Mouse (Mus musculus): ENCODE measurements around the gene Espl1. TPM values are rescaled to one million over a fixed set of nuclear protein-coding genes. Genes with fewer than 3 reads are reported as not detected.

Espl1 gene
- polyA plus RNA-seq, 1 experiment from 2014 or later = 7.5 TPM

DNA sequence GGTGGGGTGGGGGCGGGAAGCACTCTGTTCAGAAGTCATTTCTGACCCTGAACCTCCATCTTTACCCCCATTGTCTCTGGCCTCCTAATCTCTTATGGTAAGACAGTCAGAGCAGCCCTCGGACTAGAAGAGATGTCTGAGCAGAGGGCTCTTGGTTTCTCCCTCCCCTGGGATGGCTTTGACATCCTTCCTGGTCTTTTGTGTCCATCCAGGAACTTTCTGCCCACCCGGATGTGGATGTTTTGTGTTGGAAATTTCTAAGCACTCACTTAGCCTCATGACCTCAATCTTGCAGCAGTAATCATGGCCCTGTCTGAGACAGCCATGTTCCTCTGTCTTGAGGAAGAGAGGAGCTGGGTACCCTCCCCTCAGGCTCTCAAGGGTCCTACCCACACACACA, 24.6 kb upstream of the Espl1 start:
- no peak overlapping the region for H3K9ac ChIP-seq (ENCODE audit: low read depth, low read length)
- H3K36me3 ChIP-seq (ENCODE audit: insufficient read depth, low read length) = no peaks in the 10 kb centered on the region
- no peak for TF ChIP-seq CTCF (IDR thresholded peaks at IDR 0.05; ENCODE audit: low read depth)
- no peak for DNase-seq (ENCODE audit: low spot score)
- 0 out of 2 replicates have a peak overlapping the region, but pooled peaks have one; percentile 49 for H3K4me2 ChIP-seq (ENCODE audit: low read length)
- no peak overlapping the region for H3K4me3 ChIP-seq (replicated peaks; ENCODE audit: low read depth, low read length)
- ATAC-seq (replicated peaks; ENCODE audit: low FRiP score, low read depth) = no peak
- no peaks in the 10 kb centered on the region for H3K27me3 ChIP-seq (ENCODE audit: insufficient read depth, low read length)
- peaks cover 13% of the 10 kb centered on the region for H3K4me1 ChIP-seq (replicated peaks; ENCODE audit: insufficient read depth, low read length)
- WGBS = 43% methylated on average over 3 of the region's 3 CpGs
- H3K27ac ChIP-seq = no peak overlapping the region
- H3K9me3 ChIP-seq (replicated peaks; ENCODE audit: low read length) = no peaks in the 10 kb centered on the region

DNA sequence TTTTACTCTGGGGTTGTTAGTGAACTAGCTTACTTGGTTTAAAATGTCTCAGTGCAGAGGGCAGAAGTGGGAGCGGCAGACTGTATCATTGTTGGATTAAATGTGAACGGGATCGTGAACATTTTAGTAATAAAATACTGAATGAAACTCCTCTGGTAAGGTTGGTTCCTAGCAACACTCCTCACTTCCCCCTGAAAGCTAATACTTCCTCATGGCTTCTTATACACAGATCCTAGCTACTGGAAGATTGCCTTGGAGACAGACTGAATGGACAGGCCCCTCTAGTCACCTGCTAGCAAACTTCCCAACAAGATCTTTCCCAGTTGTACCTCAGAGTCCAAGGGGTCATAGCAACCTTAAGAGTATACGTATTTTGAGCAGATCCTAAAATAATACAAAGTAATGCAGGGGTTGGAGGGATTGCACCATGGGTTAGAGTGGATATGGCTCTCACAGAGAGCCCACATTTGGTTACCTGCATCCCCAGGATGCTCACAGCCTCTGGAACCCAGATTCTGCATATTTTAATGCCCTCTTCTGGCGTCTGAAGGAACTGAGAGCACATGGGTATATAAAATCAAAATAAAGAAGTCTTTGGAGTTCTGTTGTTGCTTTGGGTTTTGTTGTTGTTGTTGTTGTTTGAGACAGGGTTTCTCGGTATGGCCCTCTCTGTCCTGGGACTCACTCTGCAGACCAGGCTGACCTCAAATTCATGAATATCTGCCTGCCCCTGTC, 21.9 kb upstream of the Espl1 start:
- H3K4me3 ChIP-seq (replicated peaks; ENCODE audit: low read depth, low read length) = no peak overlapping the region
- H3K9ac ChIP-seq (ENCODE audit: low read depth, low read length) = no peak overlapping the region
- H3K27me3 ChIP-seq (ENCODE audit: insufficient read depth, low read length) = no peaks in the 10 kb centered on the region
- no peaks in the 10 kb centered on the region for H3K36me3 ChIP-seq (ENCODE audit: insufficient read depth, low read length)
- DNase-seq (ENCODE audit: low spot score) (no peak), ATAC-seq (replicated peaks; ENCODE audit: low FRiP score, low read depth) (no peak)
- H3K27ac ChIP-seq = no peak overlapping the region
- peak; percentile 47; the same call in 1 of the 2 replicates for TF ChIP-seq CTCF (IDR thresholded peaks at IDR 0.05; ENCODE audit: low read depth)
- WGBS = 64% methylated on average over 6 of the region's 6 CpGs
- H3K4me2 ChIP-seq (ENCODE audit: low read length) = no peak overlapping the region
- H3K4me1 ChIP-seq (replicated peaks; ENCODE audit: insufficient read depth, low read length) = peaks cover 13% of the 10 kb centered on the region
- no peaks in the 10 kb centered on the region for H3K9me3 ChIP-seq (replicated peaks; ENCODE audit: low read length)

DNA sequence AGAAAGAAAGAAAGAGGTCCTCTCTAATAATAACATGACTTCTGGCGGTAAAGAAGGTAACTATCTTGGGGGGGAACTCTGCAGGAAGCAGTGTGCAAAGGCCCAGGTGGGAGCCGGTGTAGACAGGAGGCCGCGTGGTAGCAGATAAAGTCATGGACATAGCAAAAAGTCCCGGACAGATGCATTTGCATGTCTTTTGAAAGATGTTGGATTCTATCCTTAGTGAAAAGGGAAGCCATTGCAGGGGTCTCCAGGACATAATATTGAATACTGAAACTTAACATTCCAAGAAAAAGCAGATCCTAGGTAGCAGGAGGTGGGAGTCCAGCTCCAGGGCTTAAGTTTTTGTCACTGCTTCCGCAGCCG, 17.4 kb upstream of the Espl1 start:
- ATAC-seq (replicated peaks; ENCODE audit: low FRiP score, low read depth) (no peak), DNase-seq (ENCODE audit: low spot score) (no peak)

DNA sequence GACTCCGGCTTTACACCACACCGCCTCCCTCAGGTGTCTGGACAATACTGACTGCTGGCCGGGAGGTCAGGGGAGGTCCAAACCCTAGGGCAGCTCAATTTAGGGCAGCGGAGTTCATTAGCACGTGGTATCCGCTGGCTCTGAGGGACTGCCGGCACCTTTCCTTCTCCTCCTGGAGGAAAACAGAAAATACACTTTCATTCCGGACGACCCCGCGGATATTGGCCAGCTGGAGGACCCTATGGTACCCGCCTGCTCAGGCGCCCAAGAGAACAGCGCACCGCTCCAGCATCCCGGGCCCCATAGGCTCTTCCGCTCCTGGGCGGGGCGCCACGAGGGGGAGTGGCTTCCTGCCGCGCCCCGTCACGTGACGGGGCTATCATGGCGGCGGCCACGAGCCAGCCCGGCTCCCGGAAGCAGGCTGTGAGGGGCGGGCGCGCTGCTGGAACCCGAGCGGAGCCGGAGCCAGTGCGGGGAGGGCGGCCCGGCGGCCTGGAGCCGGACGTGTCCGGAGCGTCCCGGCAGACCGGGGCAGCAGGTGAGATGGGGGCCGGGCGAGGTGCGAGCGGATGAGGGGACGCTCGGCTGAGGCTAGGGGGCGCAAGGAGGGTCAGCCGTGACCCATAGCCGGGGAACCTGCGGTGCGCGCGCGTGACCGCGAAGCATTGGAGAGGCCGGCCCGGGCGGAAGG, 16.8 kb upstream of the Espl1 start, which contains the start of gene Mfsd5:
Gene Mfsd5, plus strand, starts transcription at position 363 of the 691 bp plus-strand sequence.
- peaks cover 9% of the 10 kb centered on the region for H3K36me3 ChIP-seq (ENCODE audit: insufficient read depth, low read length)
- no peaks in the 10 kb centered on the region for H3K27me3 ChIP-seq (ENCODE audit: insufficient read depth, low read length)
- under 1% methylated on average over 64 of the region's 65 CpGs for WGBS
- peak within 1 kb of the TSS; percentile 95 for H3K4me2 ChIP-seq (ENCODE audit: low read length)
- TF ChIP-seq CTCF (IDR thresholded peaks at IDR 0.05; ENCODE audit: low read depth) = peak; percentile 56
- ATAC-seq (replicated peaks; ENCODE audit: low FRiP score, low read depth) = peak; percentile 96
- peak within 1 kb of the TSS; percentile 86 for H3K9ac ChIP-seq (ENCODE audit: low read depth, low read length)
- H3K27ac ChIP-seq = peak within 1 kb of the TSS; percentile 91
- H3K4me3 ChIP-seq (replicated peaks; ENCODE audit: low read depth, low read length) = peak within 1 kb of the TSS; percentile 94
- no peaks in the 10 kb centered on the region for H3K9me3 ChIP-seq (replicated peaks; ENCODE audit: low read length)
- peak; percentile 95 for DNase-seq (ENCODE audit: low spot score)
- peaks cover 13% of the 10 kb centered on the region; the same call in 1 of the 2 replicates for H3K4me1 ChIP-seq (replicated peaks; ENCODE audit: insufficient read depth, low read length)

More for the DNA sequence above, 17.4 kb upstream of the Espl1 start:
- Histone ChIP-seq H3K9ac (ENCODE audit: low read depth, low read length) (peak overlapping the region; percentile 86), H3K36me3 (ENCODE audit: insufficient read depth, low read length) (peaks cover 9% of the 10 kb centered on the region), H3K4me1 (replicated peaks; ENCODE audit: insufficient read depth, low read length) (peaks cover 13% of the 10 kb centered on the region; the same call in 1 of the 2 replicates), H3K4me2 (ENCODE audit: low read length) (peak overlapping the region; percentile 95), H3K9me3 (replicated peaks; ENCODE audit: low read length) (no peaks in the 10 kb centered on the region), H3K4me3 (replicated peaks; ENCODE audit: low read depth, low read length) (peak overlapping the region; percentile 94), H3K27me3 (ENCODE audit: insufficient read depth, low read length) (no peaks in the 10 kb centered on the region), H3K27ac (peak overlapping the region; percentile 91)
- TF ChIP-seq CTCF (IDR thresholded peaks at IDR 0.05; ENCODE audit: low read depth) = no peak
- WGBS = 41% methylated on average over 7 of the region's 7 CpGs

DNA sequence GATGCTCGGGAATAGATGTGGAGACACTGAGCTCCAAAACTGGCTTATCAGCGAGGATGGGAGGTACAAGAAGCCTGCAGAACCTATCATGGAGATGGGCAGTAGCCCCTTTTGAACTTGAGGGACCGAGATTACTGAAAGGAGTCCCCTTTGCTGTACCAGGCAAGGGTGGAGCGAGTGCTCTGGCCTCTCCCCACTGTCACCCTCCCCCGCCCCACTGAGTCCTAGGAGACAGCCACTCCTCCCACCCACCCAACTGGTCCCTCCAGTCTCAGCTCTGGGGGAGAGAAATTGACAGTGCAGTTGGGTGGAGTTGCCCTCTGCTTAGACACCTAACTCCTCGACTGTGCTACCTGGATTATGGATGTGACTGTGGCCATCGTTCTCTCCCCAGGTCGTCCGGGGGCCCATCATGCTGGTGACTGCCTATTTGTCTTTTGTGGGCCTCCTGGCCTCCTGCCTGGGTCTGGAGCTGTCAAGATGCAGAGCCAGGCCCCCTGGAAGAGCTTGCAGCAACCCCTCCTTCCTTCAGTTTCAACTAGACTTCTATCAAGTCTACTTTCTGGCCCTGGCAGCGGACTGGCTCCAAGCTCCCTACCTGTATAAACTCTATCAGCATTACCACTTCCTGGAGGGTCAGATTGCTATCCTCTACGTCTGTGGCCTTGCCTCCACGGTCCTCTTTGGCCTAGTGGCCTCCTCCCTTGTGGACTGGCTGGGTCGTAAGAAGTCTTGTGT, 16.1 kb upstream of the Espl1 start:
- Histone ChIP-seq H3K36me3 (ENCODE audit: insufficient read depth, low read length) (peaks cover 9% of the 10 kb centered on the region), H3K27ac (peak overlapping the region; percentile 91), H3K9me3 (replicated peaks; ENCODE audit: low read length) (no peaks in the 10 kb centered on the region), H3K9ac (ENCODE audit: low read depth, low read length) (peak overlapping the region; percentile 86), H3K4me1 (replicated peaks; ENCODE audit: insufficient read depth, low read length) (peaks cover 13% of the 10 kb centered on the region; the same call in 1 of the 2 replicates), H3K4me2 (ENCODE audit: low read length) (peak overlapping the region; percentile 95), H3K4me3 (replicated peaks; ENCODE audit: low read depth, low read length) (peak overlapping the region; percentile 94), H3K27me3 (ENCODE audit: insufficient read depth, low read length) (no peaks in the 10 kb centered on the region)
- no peak for DNase-seq (ENCODE audit: low spot score)
- peak; percentile 14 for ATAC-seq (replicated peaks; ENCODE audit: low FRiP score, low read depth)
- no peak for TF ChIP-seq CTCF (IDR thresholded peaks at IDR 0.05; ENCODE audit: low read depth)
- WGBS = 24% methylated on average over 13 of the region's 13 CpGs

DNA sequence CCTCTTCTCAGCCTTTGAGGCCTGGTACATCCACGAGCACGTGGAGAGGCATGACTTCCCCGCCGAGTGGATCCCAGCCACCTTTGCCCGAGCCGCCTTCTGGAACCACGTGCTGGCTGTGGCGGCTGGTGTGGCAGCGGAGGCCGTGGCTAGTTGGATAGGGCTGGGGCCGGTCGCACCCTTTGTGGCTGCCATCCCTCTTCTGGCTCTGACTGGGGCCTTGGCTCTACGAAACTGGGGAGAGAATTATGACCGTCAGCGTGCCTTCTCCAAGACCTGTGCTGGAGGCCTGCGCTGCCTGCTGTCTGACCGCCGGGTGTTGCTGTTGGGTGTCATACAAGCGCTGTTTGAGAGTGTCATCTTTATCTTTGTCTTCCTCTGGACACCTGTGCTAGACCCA, 15.4 kb upstream of the Espl1 start:
- no peak for TF ChIP-seq CTCF (IDR thresholded peaks at IDR 0.05; ENCODE audit: low read depth)
- no peak for DNase-seq (ENCODE audit: low spot score)
- peak overlapping the region; percentile 95 for H3K4me2 ChIP-seq (ENCODE audit: low read length)
- ATAC-seq (replicated peaks; ENCODE audit: low FRiP score, low read depth) = no peak
- no peaks in the 10 kb centered on the region for H3K9me3 ChIP-seq (replicated peaks; ENCODE audit: low read length)
- H3K4me1 ChIP-seq (replicated peaks; ENCODE audit: insufficient read depth, low read length) = peaks cover 13% of the 10 kb centered on the region; the same call in 1 of the 2 replicates
- no peaks in the 10 kb centered on the region for H3K27me3 ChIP-seq (ENCODE audit: insufficient read depth, low read length)
- 95% methylated on average over 19 of the region's 19 CpGs for WGBS
- peaks cover 9% of the 10 kb centered on the region for H3K36me3 ChIP-seq (ENCODE audit: insufficient read depth, low read length)
- no peak overlapping the region; the same call in 1 of the 2 replicates for H3K9ac ChIP-seq (ENCODE audit: low read depth, low read length)
- no peak overlapping the region for H3K4me3 ChIP-seq (replicated peaks; ENCODE audit: low read depth, low read length)
- H3K27ac ChIP-seq = no peak overlapping the region

Data from kidney, postnatal 0 days (tissue).